Mouse (Mus musculus) liver, embryonic 12.5 days (tissue): ENCODE data around the gene Obox8. TPM values are rescaled to one million over a fixed set of nuclear protein-coding genes. Genes with fewer than 3 reads are reported as not detected.

Experiments
- ATAC-seq: fragments of 200-750 bp; cut with Nextera tagmentation; 2 replicates; pipeline ENCODE4 v1.8.0; 2017; ENCODE audit warnings: moderate number of reproducible peaks, mild to moderate bottlenecking, moderate library complexity
- H3K27ac ChIP-seq: fragments of 300-500 bp; sonication (generic); 2 replicates; pipeline ENCODE4 v1.5.1; 2016; ENCODE audit warnings: mild to moderate bottlenecking
- H3K27me3 ChIP-seq: fragments of 300-500 bp; sonication (generic); replicated peaks from 2 replicates; pipeline ENCODE4 v1.6.1; 2016; ENCODE audit warnings: mild to moderate bottlenecking, moderate library complexity
- H3K36me3 ChIP-seq: fragments of 300-500 bp; sonication (generic); 2 replicates; pipeline ENCODE4 v1.6.1; 2016; ENCODE audit warnings: mild to moderate bottlenecking, moderate library complexity
- H3K4me1 ChIP-seq: fragments of 300-500 bp; sonication (generic); 2 replicates; pipeline ENCODE4 v1.6.1; 2016
- H3K4me2 ChIP-seq: fragments of 300-500 bp; sonication (generic); 2 replicates; pipeline ENCODE4 v1.6.1; 2016; ENCODE audit warnings: mild to moderate bottlenecking, moderate library complexity
- H3K4me3 ChIP-seq: fragments of 300-500 bp; sonication (generic); 2 replicates; pipeline ENCODE4 v1.5.1; 2016; ENCODE audit warnings: mild to moderate bottlenecking, moderate library complexity
- H3K9ac ChIP-seq: fragments of 300-500 bp; sonication (generic); 2 replicates; pipeline ENCODE4 v1.6.1; 2016; ENCODE audit warnings: mild to moderate bottlenecking, moderate library complexity
- H3K9me3 ChIP-seq: fragments of 300-500 bp; sonication (generic); replicated peaks from 2 replicates; pipeline ENCODE4 v1.6.1; 2016; ENCODE audit warnings: mild to moderate bottlenecking, moderate library complexity
- WGBS: fragments of 180-500 bp; shearing (Covaris S2); methylation state at CpG from one replicate; pipeline ENCODE4 v1.1.7; 2016; ENCODE audit not compliant: insufficient replicate concordance; 5-methylcytosine and 5-hydroxymethylcytosine counted together
- polyA plus RNA-seq: library from polyadenylated mRNA; unstranded; fragments of >200 nt; fragmentation: Nextera tagmentation; extraction: Ambion mirVana; gene quantifications from 2 replicates; pipeline ENCODE4 v1.2.1, GENCODE M21; 2016

The Obox8 gene
- polyA plus RNA-seq = not detected in 2 replicates

DNA sequence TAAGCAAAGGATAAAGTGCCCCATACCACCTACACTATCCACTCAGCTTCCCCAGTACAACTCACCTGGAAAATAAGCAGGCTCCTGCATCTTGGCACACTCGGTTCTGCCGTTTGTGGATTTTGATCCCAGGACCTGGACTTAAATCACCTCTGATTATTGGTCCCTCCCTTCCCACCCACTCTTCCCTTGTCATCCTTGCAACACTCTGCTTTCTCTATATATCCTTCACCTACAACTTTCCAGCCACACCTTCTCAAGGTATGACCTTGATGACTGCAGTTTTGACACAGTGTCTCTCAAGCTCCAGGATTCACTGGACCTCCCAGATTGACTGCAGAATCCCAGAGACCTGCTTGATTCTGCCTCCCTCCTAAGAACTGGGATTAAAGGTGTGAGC lies at the start of gene Obox8:
TSS of gene Obox8 (minus strand) at position 101 of the 400 bp plus-strand sequence.
- WGBS = 62% methylated on average over 2 of the region's 2 CpGs
- Histone ChIP-seq H3K4me3 (no peak within 1 kb of the TSS), H3K9ac (no peak within 1 kb of the TSS), H3K4me2 (no peak within 1 kb of the TSS), H3K9me3 (peaks cover 8% of the 10 kb centered on the region; the same call in 1 of the 2 replicates), H3K27me3 (no peaks in the 10 kb centered on the region), H3K27ac (no peak within 1 kb of the TSS), H3K4me1 (no peaks in the 10 kb centered on the region), H3K36me3 (no peaks in the 10 kb centered on the region)
- no peak for ATAC-seq

GRCm38 (mm10) chr7:14317209-14317608 lies 16.1 kb downstream of the Obox8 start:
- Histone ChIP-seq H3K4me1 (no peaks in the 10 kb centered on the region), H3K9me3 (no peaks in the 10 kb centered on the region), H3K4me2 (no peak overlapping the region), H3K36me3 (no peaks in the 10 kb centered on the region), H3K27ac (no peak overlapping the region), H3K9ac (no peak overlapping the region), H3K27me3 (no peaks in the 10 kb centered on the region), H3K4me3 (no peak overlapping the region)
- WGBS = 31% methylated on average over 2 of the region's 2 CpGs
- no peak for ATAC-seq

- no peak overlapping the region for H3K4me3 ChIP-seq
- H3K4me2 ChIP-seq = no peak overlapping the region
- no peaks in the 10 kb centered on the region for H3K36me3 ChIP-seq
- ATAC-seq = no peak
- H3K9me3 ChIP-seq = no peaks in the 10 kb centered on the region
- H3K27me3 ChIP-seq = no peaks in the 10 kb centered on the region
- no peak overlapping the region for H3K9ac ChIP-seq
- WGBS = 52% methylated on average over 3 of the region's 3 CpGs
- no peak overlapping the region for H3K27ac ChIP-seq
- no peaks in the 10 kb centered on the region for H3K4me1 ChIP-seq
Observed at GRCm38 (mm10) chr7:14308671-14309070, 24.7 kb downstream of the Obox8 start.

DNA sequence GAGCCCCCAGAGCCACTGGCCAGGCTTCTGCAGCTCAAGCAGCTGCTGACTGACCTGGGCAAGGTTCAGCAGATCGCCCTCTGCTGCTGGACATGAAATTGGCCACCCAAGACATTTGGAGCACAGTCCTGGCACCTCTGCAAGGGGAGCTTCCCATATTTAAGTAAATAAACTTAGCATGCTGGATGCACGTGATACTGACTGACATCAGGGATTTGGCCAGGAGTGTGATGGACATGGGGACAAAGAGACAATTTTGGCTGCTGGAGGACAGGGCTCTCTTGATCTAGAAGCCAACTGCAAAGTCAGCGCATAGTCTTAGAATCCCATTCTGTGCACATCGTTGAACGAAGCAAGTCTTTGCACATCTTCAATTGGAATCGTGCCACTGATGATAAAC lies 25.8 kb downstream of the Obox8 start:
- H3K27ac ChIP-seq = no peak overlapping the region
- WGBS = 71% methylated on average over 6 of the region's 6 CpGs
- H3K4me2 ChIP-seq = no peak overlapping the region
- no peak overlapping the region for H3K4me3 ChIP-seq
- no peaks in the 10 kb centered on the region for H3K27me3 ChIP-seq
- H3K9me3 ChIP-seq = no peaks in the 10 kb centered on the region
- H3K4me1 ChIP-seq = no peaks in the 10 kb centered on the region
- H3K36me3 ChIP-seq = no peaks in the 10 kb centered on the region
- no peak overlapping the region for H3K9ac ChIP-seq
- ATAC-seq = no peak

Other genes with a start within 250 kb of the Obox8 start
- gene Sult2a3, start 210.5 kb downstream of the Obox8 start, polyA plus RNA-seq = 0.13 TPM in 1 of 2 replicates, not detected in the other
- gene Sult2a6, start 78.7 kb downstream of the Obox8 start, polyA plus RNA-seq = not detected in 2 replicates
- 2.6 and 3.2 TPM in 2 replicates for gene Sult2a8, start 113.2 kb upstream of the Obox8 start, polyA plus RNA-seq
- not detected in 2 replicates for gene Sult2a7, start 160.7 kb upstream of the Obox8 start, polyA plus RNA-seq
- gene Vmn1r90, start 229.9 kb upstream of the Obox8 start, polyA plus RNA-seq = 0.04 and 0.07 TPM in 2 replicates